Mouse (Mus musculus) midbrain, embryonic 11.5 days (tissue): ENCODE data around the gene Twf2. TPM values are rescaled to one million over a fixed set of nuclear protein-coding genes. Genes with fewer than 3 reads are reported as not detected.

Experiments used
- ATAC-seq: fragments of 200-750 bp; cut with Nextera tagmentation; 2 replicates; pipeline ENCODE4 v1.8.0; 2017; ENCODE audit warnings: moderate TSS enrichment, moderate library complexity; ENCODE audit not compliant: low FRiP score
- DNase-seq: peaks from one replicate; pipeline ENCODE4 v3.0.0; 2015; ENCODE audit warnings: low spot score; ENCODE audit errors: missing footprints
- H3K27ac ChIP-seq: fragments of 300-500 bp; sonication (generic); 2 replicates; pipeline ENCODE4 v1.5.1; 2014; ENCODE audit warnings: low read depth, low read length
- H3K27me3 ChIP-seq: fragments of 300-500 bp; sonication (generic); 2 replicates; pipeline ENCODE4 v1.6.1; 2014; ENCODE audit warnings: mild to moderate bottlenecking, low read length, moderate library complexity, mixed read lengths; ENCODE audit not compliant: control insufficient read depth, insufficient read depth
- H3K36me3 ChIP-seq: fragments of 300-500 bp; sonication (generic); 2 replicates; pipeline ENCODE4 v1.6.1; 2014; ENCODE audit warnings: mild to moderate bottlenecking, low read length, moderate library complexity, mixed read lengths; ENCODE audit not compliant: control insufficient read depth, insufficient read depth
- H3K4me1 ChIP-seq: fragments of 300-500 bp; sonication (generic); 2 replicates; pipeline ENCODE4 v1.6.1; 2014; ENCODE audit warnings: low read length; ENCODE audit not compliant: control insufficient read depth, insufficient read depth
- H3K4me2 ChIP-seq: fragments of 300-500 bp; sonication (generic); 2 replicates; pipeline ENCODE4 v1.6.1; 2014; ENCODE audit warnings: mild to moderate bottlenecking, moderate library complexity
- H3K4me3 ChIP-seq: fragments of 300-500 bp; sonication (generic); 2 replicates; pipeline ENCODE4 v1.5.1; 2014; ENCODE audit warnings: low read depth, low read length
- H3K9ac ChIP-seq: fragments of 300-500 bp; sonication (generic); 2 replicates; pipeline ENCODE4 v1.6.1; 2014; ENCODE audit warnings: low read length
- H3K9me3 ChIP-seq: fragments of 300-500 bp; sonication (generic); 2 replicates; pipeline ENCODE4 v1.6.1; 2016; ENCODE audit warnings: low read length; ENCODE audit not compliant: control insufficient read depth
- WGBS: fragments of 180-500 bp; shearing (Covaris S2); extraction: QIAGEN DNeasy Blood & Tissue Kit; methylation state at CpG from one replicate; pipeline ENCODE4 v1.1.7; 2014; 5-methylcytosine and 5-hydroxymethylcytosine counted together
- polyA plus RNA-seq: library from polyadenylated mRNA; unstranded; fragments of >200 nt; fragmentation: Nextera tagmentation; extraction: Ambion mirVana; gene quantifications from 2 replicates; pipeline ENCODE4 v1.2.1, GENCODE M21; 2014

Twf2 gene
- 55.6 and 61.4 TPM in 2 replicates for polyA plus RNA-seq

- peak within 1 kb of the TSS; percentile 66 for H3K4me3 ChIP-seq
- ATAC-seq = peak; percentile 89
- peaks cover 22% of the 10 kb centered on the region for H3K4me1 ChIP-seq
Measured at GRCm38 (mm10) chr9:106202819-106203636, at the start of gene Twf2. Twf2 (plus strand) TSS chr9:106203108.

GRCm38 (mm10) chr9:106154106-106154505 is 48.8 kb upstream of the Twf2 start:
- H3K4me2 ChIP-seq = no peak overlapping the region
- no peaks in the 10 kb centered on the region for H3K27me3 ChIP-seq
- peak; percentile 77 for DNase-seq
- H3K9ac ChIP-seq = no peak overlapping the region
- no peak for ATAC-seq
- no peak overlapping the region for H3K4me3 ChIP-seq
- no peak overlapping the region for H3K27ac ChIP-seq
- H3K9me3 ChIP-seq = no peaks in the 10 kb centered on the region
- H3K4me1 ChIP-seq = peaks cover 11% of the 10 kb centered on the region
- 86% methylated on average over 9 of the region's 9 CpGs for WGBS
- H3K36me3 ChIP-seq = 0 out of 2 replicates have a peak, but pooled peaks cover 2% of the 10 kb centered on the region

More at GRCm38 (mm10) chr9:106202819-106203636, at the start of gene Twf2:
- H3K4me2 ChIP-seq = peak within 1 kb of the TSS; percentile 60
- no peaks in the 10 kb centered on the region for H3K36me3 ChIP-seq
- no peaks in the 10 kb centered on the region for H3K9me3 ChIP-seq
- H3K27me3 ChIP-seq = no peaks in the 10 kb centered on the region
- H3K27ac ChIP-seq = peak within 1 kb of the TSS; percentile 30; the same call in 1 of the 2 replicates
- peak within 1 kb of the TSS; percentile 79 for H3K9ac ChIP-seq
- 2% methylated on average over 56 of the region's 61 CpGs for WGBS
- DNase-seq = peak; percentile 98

GRCm38 (mm10) chr9:106156419-106156818 is 46.5 kb upstream of the Twf2 start:
- WGBS = 58% methylated on average over 5 of the region's 5 CpGs
- Histone ChIP-seq H3K4me3 (no peak overlapping the region), H3K36me3 (0 out of 2 replicates have a peak, but pooled peaks cover 2% of the 10 kb centered on the region), H3K9ac (no peak overlapping the region), H3K4me2 (no peak overlapping the region), H3K27ac (peak overlapping the region; percentile 57), H3K27me3 (no peaks in the 10 kb centered on the region), H3K9me3 (no peaks in the 10 kb centered on the region), H3K4me1 (peaks cover 5% of the 10 kb centered on the region; the same call in 1 of the 2 replicates)
- DNase-seq = peak; percentile 93
- ATAC-seq = peak; percentile 71

GRCm38 (mm10) chr9:106156921-106157622 is 45.8 kb upstream of the Twf2 start:
- H3K4me2 ChIP-seq = no peak overlapping the region
- ATAC-seq = peak; percentile 4; the same call in 1 of the 2 replicates
- no peak overlapping the region for H3K4me3 ChIP-seq
- peak; percentile 79 for DNase-seq
- H3K4me1 ChIP-seq = peaks cover 5% of the 10 kb centered on the region; the same call in 1 of the 2 replicates
- H3K9ac ChIP-seq = no peak overlapping the region
- H3K27ac ChIP-seq = no peak overlapping the region
- no peaks in the 10 kb centered on the region for H3K9me3 ChIP-seq
- H3K27me3 ChIP-seq = no peaks in the 10 kb centered on the region
- H3K36me3 ChIP-seq = 0 out of 2 replicates have a peak, but pooled peaks cover 2% of the 10 kb centered on the region
- 79% methylated on average over 21 of the region's 21 CpGs for WGBS

GRCm38 (mm10) chr9:106157623-106157925 is 45.3 kb upstream of the Twf2 start:
- no peaks in the 10 kb centered on the region for H3K9me3 ChIP-seq
- DNase-seq = peak; percentile 73
- WGBS = 83% methylated on average over 10 of the region's 10 CpGs
- H3K27me3 ChIP-seq = no peaks in the 10 kb centered on the region
- peaks cover 5% of the 10 kb centered on the region; the same call in 1 of the 2 replicates for H3K4me1 ChIP-seq
- H3K9ac ChIP-seq = no peak overlapping the region
- no peak for ATAC-seq
- 0 out of 2 replicates have a peak, but pooled peaks cover 2% of the 10 kb centered on the region for H3K36me3 ChIP-seq
- no peak overlapping the region for H3K27ac ChIP-seq
- no peak overlapping the region for H3K4me2 ChIP-seq
- no peak overlapping the region for H3K4me3 ChIP-seq

GRCm38 (mm10) chr9:106158037-106158491 is 44.8 kb upstream of the Twf2 start, which contains the start of gene Glyctk:
Glyctk (minus strand) TSS chr9:106158138.
- Histone ChIP-seq H3K4me2 (no peak within 1 kb of the TSS), H3K4me1 (peaks cover 5% of the 10 kb centered on the region; the same call in 1 of the 2 replicates), H3K4me3 (no peak within 1 kb of the TSS), H3K27me3 (no peaks in the 10 kb centered on the region), H3K36me3 (0 out of 2 replicates have a peak, but pooled peaks cover 2% of the 10 kb centered on the region), H3K9ac (no peak within 1 kb of the TSS), H3K9me3 (no peaks in the 10 kb centered on the region), H3K27ac (no peak within 1 kb of the TSS)
- DNase-seq (peak; percentile 86), ATAC-seq (no peak)
- 88% methylated on average over 6 of the region's 6 CpGs for WGBS

GRCm38 (mm10) chr9:106159237-106159636 is 43.7 kb upstream of the Twf2 start:
- ATAC-seq (no peak), DNase-seq (no peak)
- WGBS = 81% methylated on average over 9 of the region's 9 CpGs
- Histone ChIP-seq H3K4me3 (no peak overlapping the region), H3K4me2 (peak overlapping the region; percentile 57; the same call in 1 of the 2 replicates), H3K9me3 (no peaks in the 10 kb centered on the region), H3K36me3 (0 out of 2 replicates have a peak, but pooled peaks cover 2% of the 10 kb centered on the region), H3K27me3 (no peaks in the 10 kb centered on the region), H3K27ac (no peak overlapping the region), H3K9ac (no peak overlapping the region), H3K4me1 (peaks cover 5% of the 10 kb centered on the region; the same call in 1 of the 2 replicates)

GRCm38 (mm10) chr9:106159784-106160301 is 43.1 kb upstream of the Twf2 start:
- H3K27ac ChIP-seq = peak overlapping the region; percentile 90
- peak; percentile 98 for DNase-seq
- peak; percentile 82 for ATAC-seq
- H3K9me3 ChIP-seq = no peaks in the 10 kb centered on the region
- H3K36me3 ChIP-seq = no peaks in the 10 kb centered on the region
- peak overlapping the region; percentile 77 for H3K9ac ChIP-seq
- H3K27me3 ChIP-seq = no peaks in the 10 kb centered on the region
- H3K4me1 ChIP-seq = peaks cover 5% of the 10 kb centered on the region; the same call in 1 of the 2 replicates
- H3K4me2 ChIP-seq = peak overlapping the region; percentile 57
- 1% methylated on average over 24 of the region's 24 CpGs for WGBS
- peak overlapping the region; percentile 43 for H3K4me3 ChIP-seq
